Mouse (Mus musculus): ENCODE measurements around the gene Sox6.

- TF ChIP-seq POLR2A (IDR thresholded peaks at IDR 0.05; ENCODE audit: borderline replicate concordance, insufficient read depth, low read length), result no peak
- no peak for TF ChIP-seq CTCF (IDR thresholded peaks at IDR 0.05; ENCODE audit: borderline replicate concordance, insufficient read depth, low read depth, low read length)
Measured at GRCm38 (mm10) chr7:115576387-115576786, 462.2 kb downstream of the Sox6 start.

Data from cerebellum, adult 2 months (tissue).